Mouse (Mus musculus): ENCODE data around the gene Bbs10. TPM values are rescaled to one million over a fixed set of nuclear protein-coding genes. Genes with fewer than 3 reads are reported as not detected.

Gene Bbs10
- total RNA-seq (2023) = 0.54 TPM in 1 of 2 replicates, not detected in the other

GRCm38 (mm10) chr10:111298140-111299098, at the start of gene Bbs10:
Bbs10 (plus strand) TSS chr10:111298679.

Other genes starting within 250 kb of the Bbs10 start
- gene Osbpl8, start 133.9 kb upstream of the Bbs10 start, total RNA-seq (2023) = 70.7 and 83.0 TPM in 2 replicates
- 104 and 109 TPM in 2 replicates for gene Nap1l1, start 174.5 kb downstream of the Bbs10 start, total RNA-seq (2023)
- gene Phlda1, start 207.6 kb downstream of the Bbs10 start, total RNA-seq (2023) = 45.6 and 48.7 TPM in 2 replicates